Mouse (Mus musculus) c-Kit-negative CD71-positive TER-119-positive erythroid progenitor cells, embryonic 14.5 days (primary cell): ENCODE results near the gene Olfr1204.

Experiments
- DNase-seq: peaks from one replicate; pipeline ENCODE4 v3.0.0-alpha.2; 2013; ENCODE audit warnings: low read depth, low spot score

The Olfr1204 gene

GRCm38 (mm10) chr2:88848992-88849391, at the start of gene Olfr1204:
Olfr1204 (plus strand) TSS chr2:88849292.
- DNase-seq = no peak

DNA sequence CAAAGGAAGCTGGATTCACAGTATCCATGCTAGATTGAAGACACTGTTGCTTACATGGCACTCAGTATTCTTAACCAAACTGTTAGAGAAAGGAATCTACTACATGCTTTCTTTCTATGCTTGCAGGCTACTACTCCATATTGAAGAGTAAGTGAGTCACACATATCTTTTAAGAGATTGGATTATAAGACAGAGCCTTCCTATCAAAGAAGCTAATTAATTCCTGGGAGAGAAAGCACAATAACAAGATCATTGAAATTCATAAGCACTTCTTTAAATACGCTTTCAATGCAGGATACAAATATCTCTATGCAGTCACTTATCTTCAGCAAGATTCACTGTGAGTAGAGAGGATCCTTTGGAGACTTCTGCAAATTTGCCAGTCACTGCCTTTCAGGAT, 34.9 kb upstream of the Olfr1204 start, which contains the start of gene Olfr1202:
Olfr1202 (plus strand) TSS at position 301 of the 400 bp plus-strand sequence.
- DNase-seq = no peak

- DNase-seq = no peak
Observed at GRCm38 (mm10) chr2:88829437-88829836, 19.7 kb upstream of the Olfr1204 start, which contains the start of gene Olfr1205. Olfr1205 (plus strand) TSS chr2:88829737.

DNA sequence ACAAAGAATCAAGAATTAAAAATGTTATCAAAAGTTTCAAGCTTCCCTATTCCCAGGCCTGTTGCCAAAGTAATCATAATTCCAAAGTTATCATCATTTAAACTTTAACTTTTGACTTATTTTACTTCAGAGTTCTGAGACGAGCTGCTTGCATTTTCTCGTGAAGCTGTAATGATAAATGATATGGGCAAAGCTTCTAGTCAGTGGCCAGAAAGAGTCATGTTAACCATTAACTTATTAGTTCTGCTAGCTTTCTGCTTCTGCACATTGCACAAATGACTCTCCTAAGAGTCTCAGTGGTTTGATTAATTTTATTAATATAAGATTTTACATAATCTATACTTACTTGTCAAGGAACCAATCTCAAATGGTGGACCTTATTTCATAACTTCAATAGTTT, 10.6 kb upstream of the Olfr1204 start:
- no peak for DNase-seq

- DNase-seq = no peak
Observed at GRCm38 (mm10) chr2:88862931-88863330, 13.8 kb downstream of the Olfr1204 start, which contains the start of gene Olfr1206. Olfr1206 (plus strand) TSS chr2:88863231.

- no peak for DNase-seq
Observed at GRCm38 (mm10) chr2:88902211-88902610, 53.1 kb downstream of the Olfr1204 start, which contains the start of gene Olfr1208. Olfr1208 (minus strand) TSS chr2:88902311.
